8 mouse cellular contexts compared by ENCODE assay signal in genomic region chr5:123572357-123573186, GRCm38 (mm10). TPM values are rescaled to one million over a fixed set of nuclear protein-coding genes. Genes with fewer than 3 reads are reported as not detected.
DNase-seq lines count a peak whose midpoint lies in the region; ATAC-seq lines count a peak whose summit lies in the region.

TSS of gene Vps33a (minus strand) at chr5:123573038.

- peak; percentile 98 for ATAC-seq in CD4-positive, CD25-positive, alpha-beta regulatory T cell, adult 4 months
- ATAC-seq in heart, embryonic 14.5 days (ENCODE audit: insufficient number of reproducible peaks, insufficient read depth, low FRiP score, low read depth) = peak; percentile 87
- peak; percentile 91 for ATAC-seq in liver, embryonic 13.5 days (ENCODE audit: low read depth)
- peak; percentile 95 for ATAC-seq in stomach, embryonic 16.5 days (ENCODE audit: insufficient read depth, low FRiP score)

- H3K4me2 ChIP-seq in heart, embryonic 14.5 days (ENCODE audit: low read length) = peak within 1 kb of the TSS; percentile 76
- peak within 1 kb of the TSS; percentile 84 for H3K4me2 ChIP-seq in liver, embryonic 13.5 days
- H3K4me2 ChIP-seq in stomach, embryonic 16.5 days (ENCODE audit: low read depth, low read length) = peak within 1 kb of the TSS; percentile 97

- peak within 1 kb of the TSS in 1 of 2 experiments; percentile 72; a peak in 2 of 4 replicates for H3K27ac ChIP-seq in heart, embryonic 14.5 days (replicated peaks in 1 of 2; ENCODE audit: control insufficient read depth in 1 of 2, insufficient read depth in 1 of 2, low read depth in 2 of 2, low read length in 2 of 2)
- H3K27ac ChIP-seq in liver, embryonic 13.5 days = peak within 1 kb of the TSS; percentile 73
- peak within 1 kb of the TSS; percentile 46 for H3K27ac ChIP-seq in stomach, embryonic 16.5 days (ENCODE audit: low read length)

- peak within 1 kb of the TSS; percentile 56 to 93 for H3K4me3 ChIP-seq in heart, embryonic 14.5 days (ENCODE audit: control insufficient read depth in 1 of 2, insufficient read depth in 1 of 2, low read depth in 1 of 2, low read length in 2 of 2)
- peak within 1 kb of the TSS; percentile 89 for H3K4me3 ChIP-seq in liver, embryonic 13.5 days (replicated peaks)
- H3K4me3 ChIP-seq in stomach, embryonic 16.5 days (replicated peaks; ENCODE audit: low read length) = peak within 1 kb of the TSS; percentile 97

- DNase-seq in c-Kit-negative CD71-positive TER-119-positive erythroid progenitor cells, embryonic 14.5 days (ENCODE audit: low read depth, low spot score) = peak; percentile 94
- DNase-seq in fibroblast of lung, adult 2 months (ENCODE audit: low read depth) = peak; percentile 88
- DNase-seq in kidney, postnatal 14 days = peak; percentile 99
- peak; percentile 96 for DNase-seq in liver, embryonic 13.5 days
- peak; percentile 100 for DNase-seq in neural tube, embryonic 10.5 days (ENCODE audit: extremely low spot score, low spot score)

- peaks cover 37% of the 10 kb centered on the region for H3K36me3 ChIP-seq in heart, embryonic 14.5 days (ENCODE audit: control insufficient read depth, insufficient read depth, low read length)
- peaks cover 32% of the 10 kb centered on the region for H3K36me3 ChIP-seq in liver, embryonic 13.5 days
- 0 out of 2 replicates have a peak, but pooled peaks cover 3% of the 10 kb centered on the region for H3K36me3 ChIP-seq in stomach, embryonic 16.5 days (ENCODE audit: control insufficient read depth, insufficient read depth, low read length)

- 1% methylated on average over 54 of the region's 54 CpGs for WGBS in heart, embryonic 14.5 days
- WGBS in liver, embryonic 13.5 days (ENCODE audit: insufficient replicate concordance) = under 1% methylated on average over 54 of the region's 54 CpGs
- under 1% methylated on average over 54 of the region's 54 CpGs for WGBS in stomach, embryonic 16.5 days

- H3K9ac ChIP-seq in heart, embryonic 14.5 days (ENCODE audit: low read length) = peak within 1 kb of the TSS; percentile 90
- peak within 1 kb of the TSS; percentile 90 for H3K9ac ChIP-seq in liver, embryonic 13.5 days
- H3K9ac ChIP-seq in stomach, embryonic 16.5 days (ENCODE audit: low read length) = peak within 1 kb of the TSS; percentile 92

- peaks cover 2 to 9% of the 10 kb centered on the region in 2 experiments; a peak in 3 of 4 replicates for H3K4me1 ChIP-seq in heart, embryonic 14.5 days (ENCODE audit: control insufficient read depth in 2 of 2, insufficient read depth in 2 of 2, low read length in 2 of 2)
- peaks cover 20% of the 10 kb centered on the region for H3K4me1 ChIP-seq in liver, embryonic 13.5 days (replicated peaks)
- peaks cover 6% of the 10 kb centered on the region; the same call in 1 of the 2 replicates for H3K4me1 ChIP-seq in stomach, embryonic 16.5 days (ENCODE audit: control insufficient read depth, insufficient read depth, low read length)

- H3K9me3 ChIP-seq in heart, embryonic 14.5 days (ENCODE audit: control insufficient read depth, low read length) = no peaks in the 10 kb centered on the region
- H3K9me3 ChIP-seq in liver, embryonic 13.5 days (replicated peaks) = no peaks in the 10 kb centered on the region
- H3K9me3 ChIP-seq in stomach, embryonic 16.5 days (replicated peaks; ENCODE audit: control insufficient read depth, low read length) = no peaks in the 10 kb centered on the region

- no peaks in the 10 kb centered on the region for H3K27me3 ChIP-seq in heart, embryonic 14.5 days (ENCODE audit: control insufficient read depth, insufficient read depth, low read length)
- H3K27me3 ChIP-seq in liver, embryonic 13.5 days = no peaks in the 10 kb centered on the region
- no peaks in the 10 kb centered on the region for H3K27me3 ChIP-seq in stomach, embryonic 16.5 days (ENCODE audit: control insufficient read depth, insufficient read depth, low read length)

RNA-seq across cellular contexts. Expression of gene Vps33a, which starts in this region (rescaled TPM):
- polyA plus RNA-seq in CD4-positive, CD25-positive, alpha-beta regulatory T cell, adult 4 months (2017; shearing (Covaris generic)) = 10 to 100 TPM; 38.3 to 53.6 TPM
- 23.7 and 26.2 TPM in 2 replicates for polyA plus RNA-seq in heart, embryonic 14.5 days (2014; fragmentation: Nextera tagmentation; extraction: Ambion mirVana)
- 20.7 and 21.1 TPM in 2 replicates for polyA plus RNA-seq in liver, embryonic 13.5 days (2015; fragmentation: Nextera tagmentation; extraction: Ambion mirVana)
- polyA plus RNA-seq in stomach, embryonic 16.5 days (2015; fragmentation: Nextera tagmentation; extraction: Ambion mirVana) = 24.8 and 25.0 TPM in 2 replicates
